Mouse (Mus musculus) heart, embryonic 11.5 days (tissue): ENCODE results near the gene Nlrp3. TPM values are rescaled to one million over a fixed set of nuclear protein-coding genes. Genes with fewer than 3 reads are reported as not detected.

Experiments used
- ATAC-seq: fragments of 200-750 bp; cut with Nextera tagmentation; replicated peaks from 2 replicates; pipeline ENCODE4 v1.8.0; 2017; ENCODE audit warnings: moderate library complexity; ENCODE audit not compliant: insufficient number of reproducible peaks, low FRiP score, low TSS enrichment
- H3K27ac ChIP-seq: fragments of 300-500 bp; sonication (generic); 2 replicates; pipeline ENCODE4 v1.5.1; 2014; ENCODE audit warnings: mild to moderate bottlenecking, low read depth, low read length
- H3K27me3 ChIP-seq: fragments of 300-500 bp; sonication (generic); 2 replicates; pipeline ENCODE4 v1.6.1; 2014; ENCODE audit warnings: mild to moderate bottlenecking, low read length, mixed read lengths; ENCODE audit not compliant: control insufficient read depth, insufficient read depth
- H3K36me3 ChIP-seq: fragments of 300-500 bp; sonication (generic); 2 replicates; pipeline ENCODE4 v1.6.1; 2014; ENCODE audit warnings: mild to moderate bottlenecking, low read length, moderate library complexity, mixed read lengths; ENCODE audit not compliant: control insufficient read depth, insufficient read depth
- H3K4me1 ChIP-seq: fragments of 300-500 bp; sonication (generic); 2 replicates; pipeline ENCODE4 v1.6.1; 2014; ENCODE audit warnings: low read length; ENCODE audit not compliant: control insufficient read depth, insufficient read depth
- H3K4me2 ChIP-seq: fragments of 300-500 bp; sonication (generic); 2 replicates; pipeline ENCODE4 v1.6.1; 2014; ENCODE audit warnings: mild to moderate bottlenecking, moderate library complexity
- H3K4me3 ChIP-seq: fragments of 300-500 bp; sonication (generic); 2 replicates; pipeline ENCODE4 v1.5.1; 2014; ENCODE audit warnings: low read depth, low read length
- H3K9ac ChIP-seq: fragments of 300-500 bp; sonication (generic); 2 replicates; pipeline ENCODE4 v1.6.1; 2014; ENCODE audit warnings: mild to moderate bottlenecking, low read depth, low read length, moderate library complexity
- H3K9me3 ChIP-seq: fragments of 300-500 bp; sonication (generic); replicated peaks from 2 replicates; pipeline ENCODE4 v1.6.1; 2016; ENCODE audit warnings: low read length; ENCODE audit not compliant: control insufficient read depth
- WGBS: fragments of 180-500 bp; shearing (Covaris S2); extraction: QIAGEN DNeasy Blood & Tissue Kit; methylation state at CpG from one replicate; pipeline ENCODE4 v1.1.7; 2014; ENCODE audit not compliant: insufficient replicate concordance; 5-methylcytosine and 5-hydroxymethylcytosine counted together
- polyA plus RNA-seq: library from polyadenylated mRNA; unstranded; fragments of >200 nt; fragmentation: Nextera tagmentation; extraction: Ambion mirVana; gene quantifications from 2 replicates; pipeline ENCODE4 v1.2.1, GENCODE M21; 2014

The Nlrp3 gene
- polyA plus RNA-seq, 1 experiment from 2014 or later, result 0.16 TPM

DNA sequence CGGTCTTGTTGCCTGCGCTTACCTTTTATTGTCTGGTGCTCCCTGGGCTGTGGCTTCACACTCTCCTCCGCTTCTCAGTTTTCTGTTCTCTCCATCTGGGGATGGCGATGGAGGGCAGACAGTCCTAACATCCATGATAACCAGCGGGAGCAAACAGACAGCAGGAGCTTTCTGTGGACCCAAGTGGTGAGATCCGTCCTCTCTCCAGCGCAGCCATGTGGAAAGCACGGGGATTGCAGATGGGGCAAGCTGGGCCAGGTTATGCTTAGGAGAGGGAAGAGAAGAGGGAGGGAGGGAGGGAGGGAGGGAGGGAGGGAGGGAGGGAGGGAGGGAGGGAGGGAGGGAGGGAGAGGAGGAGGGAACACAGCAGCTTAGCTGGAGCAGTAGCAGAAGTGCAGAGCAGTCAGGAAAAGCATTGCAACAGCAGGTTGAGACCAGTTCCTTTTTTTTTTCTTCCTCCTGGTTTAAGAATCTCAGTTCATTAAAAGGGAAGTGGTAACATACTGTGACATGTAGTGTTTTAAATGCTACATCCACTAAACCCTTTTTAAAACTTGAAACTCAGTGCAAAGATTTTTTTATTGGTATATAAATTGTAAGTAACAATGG lies 14.8 kb upstream of the Nlrp3 start, which contains the start of gene Zkscan17:
TSS of gene Zkscan17 (minus strand) at position 280 of the 609 bp plus-strand sequence.
- H3K4me3 ChIP-seq, result no peak within 1 kb of the TSS
- no peaks in the 10 kb centered on the region for H3K27me3 ChIP-seq
- no peak within 1 kb of the TSS for H3K27ac ChIP-seq
- WGBS, result 35% methylated on average over 8 of the region's 8 CpGs
- no peaks in the 10 kb centered on the region for H3K9me3 ChIP-seq
- no peak within 1 kb of the TSS for H3K4me2 ChIP-seq
- H3K9ac ChIP-seq, result no peak within 1 kb of the TSS
- H3K4me1 ChIP-seq, result no peaks in the 10 kb centered on the region
- H3K36me3 ChIP-seq, result no peaks in the 10 kb centered on the region
- no peak for ATAC-seq

DNA sequence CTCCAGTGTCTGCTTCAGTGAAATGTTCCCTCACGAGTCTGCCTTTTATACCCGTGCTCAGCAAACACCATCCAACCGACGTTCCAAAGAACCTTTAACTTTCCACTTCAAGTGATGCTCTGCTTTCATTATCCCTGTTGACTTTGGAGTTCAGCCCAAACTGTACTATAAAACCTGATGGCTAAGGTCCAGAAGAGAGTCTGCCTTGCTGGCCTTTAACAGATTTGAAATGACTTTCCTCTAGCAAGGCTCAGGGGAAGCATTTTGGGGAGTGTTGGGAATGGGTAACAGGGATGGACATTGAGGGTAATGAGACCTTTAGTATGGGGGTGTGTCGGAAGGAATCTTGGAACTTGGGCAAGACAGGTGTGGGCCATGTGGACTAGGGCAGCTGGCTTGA lies 11.1 kb upstream of the Nlrp3 start:
- no peak overlapping the region for H3K27ac ChIP-seq
- WGBS, result 72% methylated on average over 5 of the region's 5 CpGs
- no peak overlapping the region for H3K4me3 ChIP-seq
- H3K36me3 ChIP-seq, result no peaks in the 10 kb centered on the region
- no peaks in the 10 kb centered on the region for H3K4me1 ChIP-seq
- no peaks in the 10 kb centered on the region for H3K9me3 ChIP-seq
- H3K4me2 ChIP-seq, result no peak overlapping the region
- no peak overlapping the region for H3K9ac ChIP-seq
- no peaks in the 10 kb centered on the region for H3K27me3 ChIP-seq
- no peak for ATAC-seq

DNA sequence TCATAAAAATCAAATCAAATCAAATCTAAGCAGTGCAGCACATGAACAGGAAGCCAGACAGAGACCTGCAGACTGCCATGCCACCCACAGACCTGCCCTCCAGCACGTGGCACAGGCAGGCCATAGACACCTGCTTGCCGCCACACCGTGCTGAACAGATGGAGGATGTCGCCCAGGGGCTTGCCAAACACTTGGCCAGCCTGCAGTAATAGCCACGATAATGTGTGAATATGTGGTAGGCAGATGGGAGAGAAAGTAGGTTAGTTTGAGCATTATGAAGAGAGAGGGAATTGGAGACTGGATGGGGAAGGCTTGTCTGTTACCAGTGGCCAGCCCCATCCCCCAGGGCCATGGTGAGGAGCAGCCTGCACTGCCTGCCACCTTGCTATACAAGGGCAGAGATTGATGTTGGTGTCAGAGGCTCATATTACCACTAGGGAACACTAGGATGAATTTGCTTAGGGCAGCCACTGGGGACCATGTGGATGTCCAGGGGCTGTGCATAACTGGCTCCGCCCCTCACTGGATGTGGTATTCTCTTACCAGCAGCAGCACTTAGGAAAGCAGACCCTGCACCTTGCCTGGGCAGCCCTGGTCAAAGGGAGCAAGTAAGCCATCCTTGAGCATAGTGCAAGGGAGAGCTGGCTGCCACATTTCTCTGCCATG lies 10.4 kb upstream of the Nlrp3 start:
- H3K4me3 ChIP-seq, result no peak overlapping the region
- H3K27ac ChIP-seq, result no peak overlapping the region
- WGBS, result 77% methylated on average over 6 of the region's 6 CpGs
- no peak for ATAC-seq
- no peak overlapping the region for H3K4me2 ChIP-seq
- H3K9me3 ChIP-seq, result no peaks in the 10 kb centered on the region
- no peaks in the 10 kb centered on the region for H3K27me3 ChIP-seq
- H3K9ac ChIP-seq, result no peak overlapping the region
- no peaks in the 10 kb centered on the region for H3K36me3 ChIP-seq
- no peaks in the 10 kb centered on the region for H3K4me1 ChIP-seq

DNA sequence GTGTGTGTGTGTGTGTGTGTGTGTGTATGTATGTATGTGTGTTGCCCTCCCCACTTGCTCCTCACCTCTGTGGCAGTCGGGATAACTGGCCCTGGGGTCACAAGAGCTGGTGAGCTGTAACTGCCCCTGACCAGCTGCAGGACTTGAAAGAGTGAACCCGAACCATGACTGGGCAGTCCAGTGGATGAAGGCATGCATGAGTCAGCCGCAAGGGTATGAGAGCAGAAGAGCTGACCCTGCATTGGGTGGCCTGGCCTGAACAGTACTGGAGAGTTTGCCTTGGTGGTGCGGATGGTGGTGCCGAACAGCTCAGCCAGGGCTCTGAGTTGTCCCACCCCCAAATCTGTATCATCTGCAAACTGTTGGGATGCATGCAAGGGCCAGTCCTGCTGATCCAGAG lies 9.8 kb upstream of the Nlrp3 start:
- ATAC-seq, result no peak
- 77% methylated on average over 5 of the region's 5 CpGs for WGBS
- H3K4me1 ChIP-seq, result no peaks in the 10 kb centered on the region

DNA sequence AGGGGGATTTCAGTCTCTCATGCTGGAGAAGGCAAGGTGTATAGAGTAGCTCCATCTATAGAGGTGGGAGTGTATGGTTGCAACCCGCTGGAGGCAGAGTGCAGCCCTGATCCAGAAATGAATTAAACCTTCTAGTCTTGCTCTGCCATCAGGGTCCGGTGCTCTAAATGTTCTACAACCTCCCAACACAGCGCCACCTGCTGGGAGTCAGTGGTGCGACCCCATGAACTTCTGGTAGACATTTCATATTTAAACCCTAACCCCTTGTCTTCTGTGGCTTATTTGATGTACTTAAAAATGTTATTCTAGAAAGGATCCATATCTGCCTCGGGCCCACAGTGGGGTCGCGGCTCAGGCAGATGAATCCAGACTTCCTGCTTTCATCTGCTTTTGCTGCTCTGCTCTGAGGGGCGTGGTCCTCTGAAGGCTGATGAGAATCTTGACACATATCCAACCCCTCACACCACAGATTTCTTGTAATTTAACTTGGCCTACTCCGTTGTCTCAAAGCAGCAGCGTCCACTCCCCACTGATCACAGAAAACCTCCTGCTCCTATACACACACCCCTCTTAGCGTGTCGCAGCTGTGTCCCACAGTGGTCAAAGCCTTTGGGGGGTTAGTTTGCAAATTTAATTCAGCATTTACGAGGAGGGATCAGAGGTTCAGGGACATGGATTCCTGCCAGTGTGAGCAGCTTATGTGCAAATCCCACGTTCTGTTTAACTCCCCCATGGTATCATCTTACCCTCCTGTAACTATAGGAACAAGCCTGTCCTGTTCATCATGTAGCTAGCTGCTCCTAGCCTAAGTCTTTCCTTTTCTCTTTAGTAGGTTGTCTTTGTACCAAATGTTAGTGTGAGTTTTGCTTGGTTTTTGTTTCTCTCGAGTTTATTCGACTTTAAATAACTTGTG lies 3.9 kb upstream of the Nlrp3 start:
- WGBS, result 66% methylated on average over 16 of the region's 16 CpGs
- no peak overlapping the region for H3K9ac ChIP-seq
- H3K27me3 ChIP-seq, result no peaks in the 10 kb centered on the region
- H3K9me3 ChIP-seq, result 0 out of 2 replicates have a peak, but pooled peaks cover 2% of the 10 kb centered on the region
- no peak overlapping the region for H3K27ac ChIP-seq
- H3K4me1 ChIP-seq, result no peaks in the 10 kb centered on the region
- no peaks in the 10 kb centered on the region for H3K36me3 ChIP-seq
- no peak overlapping the region for H3K4me3 ChIP-seq
- no peak overlapping the region for H3K4me2 ChIP-seq
- no peak for ATAC-seq

More for the DNA sequence above, 9.8 kb upstream of the Nlrp3 start:
- Histone ChIP-seq H3K9me3 (no peaks in the 10 kb centered on the region), H3K27ac (no peak overlapping the region), H3K36me3 (no peaks in the 10 kb centered on the region), H3K4me3 (no peak overlapping the region), H3K27me3 (no peaks in the 10 kb centered on the region), H3K4me2 (no peak overlapping the region), H3K9ac (no peak overlapping the region)

DNA sequence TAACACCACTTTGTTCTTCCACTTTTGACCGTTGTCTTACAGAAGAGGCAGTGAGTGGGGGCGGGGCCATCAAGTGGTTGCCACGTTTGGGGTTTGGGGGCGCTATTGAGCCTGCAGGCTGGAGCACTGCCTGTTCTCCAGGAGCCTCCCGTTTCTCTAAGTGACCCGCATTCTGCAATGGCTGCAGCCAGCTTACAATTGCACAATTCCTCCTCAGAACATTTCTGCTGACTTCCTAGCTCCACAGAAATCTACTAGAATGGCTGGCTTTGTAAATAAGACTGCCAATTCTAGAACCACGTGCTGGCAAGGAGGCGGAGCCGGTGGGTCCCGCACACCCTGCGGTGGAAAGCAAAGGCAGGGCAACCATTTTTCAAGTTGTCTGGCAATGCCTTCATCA lies 3.0 kb upstream of the Nlrp3 start:
- 34% methylated on average over 11 of the region's 11 CpGs for WGBS

DNA sequence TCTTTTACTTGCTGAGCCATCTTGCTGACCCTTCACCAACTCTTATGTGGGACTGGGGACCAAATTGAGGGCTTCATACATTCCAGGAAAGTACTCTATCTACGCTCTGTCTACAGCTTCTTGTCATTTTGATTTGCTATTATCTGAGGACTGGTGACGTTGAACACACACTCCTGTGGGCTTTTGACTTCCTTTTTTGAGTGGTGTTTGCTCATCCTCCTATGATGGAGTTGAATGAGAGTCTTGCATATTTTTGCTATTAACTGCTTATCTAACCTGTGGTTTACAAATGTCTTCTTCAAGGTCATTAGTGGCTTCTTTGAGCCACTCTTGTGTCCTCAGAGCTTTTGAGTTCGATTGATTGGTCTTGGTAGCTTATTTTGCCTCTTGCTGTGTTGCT lies 1.2 kb upstream of the Nlrp3 start:
- 0 out of 2 replicates have a peak, but pooled peaks cover 2% of the 10 kb centered on the region for H3K9me3 ChIP-seq
- H3K4me3 ChIP-seq, result no peak overlapping the region
- ATAC-seq, result no peak
- 71% methylated on average over 3 of the region's 3 CpGs for WGBS
- no peak overlapping the region for H3K27ac ChIP-seq
- no peak overlapping the region for H3K9ac ChIP-seq
- H3K4me1 ChIP-seq, result no peaks in the 10 kb centered on the region
- H3K36me3 ChIP-seq, result no peaks in the 10 kb centered on the region
- H3K27me3 ChIP-seq, result no peaks in the 10 kb centered on the region
- H3K4me2 ChIP-seq, result no peak overlapping the region

More for the DNA sequence above, 3.0 kb upstream of the Nlrp3 start:
- Histone ChIP-seq H3K4me1 (no peaks in the 10 kb centered on the region), H3K27ac (no peak overlapping the region), H3K4me3 (no peak overlapping the region), H3K36me3 (no peaks in the 10 kb centered on the region), H3K4me2 (no peak overlapping the region), H3K9ac (no peak overlapping the region), H3K27me3 (no peaks in the 10 kb centered on the region), H3K9me3 (0 out of 2 replicates have a peak, but pooled peaks cover 2% of the 10 kb centered on the region)
- no peak for ATAC-seq

DNA sequence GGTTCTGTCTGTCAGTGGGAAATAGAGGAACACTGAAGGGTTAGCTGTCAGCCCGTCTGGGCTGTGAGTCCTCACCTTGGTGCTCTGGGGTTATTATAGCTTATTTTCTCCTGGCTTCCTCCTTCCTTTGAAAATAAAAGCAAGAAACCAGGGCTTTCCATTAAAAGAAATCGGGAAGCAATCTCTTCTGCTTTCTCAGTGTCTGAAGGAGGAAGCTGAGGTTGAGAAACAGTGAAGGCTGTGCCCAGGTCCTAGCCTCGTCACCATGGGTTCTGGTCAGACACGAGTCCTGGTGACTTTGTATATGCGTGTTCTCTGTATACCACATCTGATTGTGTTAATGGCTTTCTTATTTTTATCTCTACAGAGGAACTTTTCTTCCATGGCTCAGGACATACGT lies 1.1 kb downstream of the Nlrp3 start:
- no peak overlapping the region for H3K9ac ChIP-seq
- H3K27ac ChIP-seq, result no peak overlapping the region
- H3K9me3 ChIP-seq, result no peaks in the 10 kb centered on the region
- WGBS, result 69% methylated on average over 6 of the region's 6 CpGs
- H3K4me3 ChIP-seq, result no peak overlapping the region
- ATAC-seq, result no peak
- no peak overlapping the region for H3K4me2 ChIP-seq
- no peaks in the 10 kb centered on the region for H3K4me1 ChIP-seq
- no peaks in the 10 kb centered on the region for H3K27me3 ChIP-seq
- H3K36me3 ChIP-seq, result no peaks in the 10 kb centered on the region
